Mouse (Mus musculus): ENCODE results near the gene Eef1akmt4. TPM values are rescaled to one million over a fixed set of nuclear protein-coding genes. Genes with fewer than 3 reads are reported as not detected.

Gene Eef1akmt4
- 1 to 10 TPM; 5.2 to 5.4 TPM for total RNA-seq (2021)

- DNase-seq, result peak; percentile 88
Observed at GRCm38 (mm10) chr16:20611357-20612227, at the start of gene Eef1akmt4, which contains the start of the genes Gm49333 and Alg3. Eef1akmt4 (plus strand) TSS chr16:20611593. Gm49333 (plus strand) TSS chr16:20611610. Alg3 (minus strand) TSS chr16:20611735.

DNA sequence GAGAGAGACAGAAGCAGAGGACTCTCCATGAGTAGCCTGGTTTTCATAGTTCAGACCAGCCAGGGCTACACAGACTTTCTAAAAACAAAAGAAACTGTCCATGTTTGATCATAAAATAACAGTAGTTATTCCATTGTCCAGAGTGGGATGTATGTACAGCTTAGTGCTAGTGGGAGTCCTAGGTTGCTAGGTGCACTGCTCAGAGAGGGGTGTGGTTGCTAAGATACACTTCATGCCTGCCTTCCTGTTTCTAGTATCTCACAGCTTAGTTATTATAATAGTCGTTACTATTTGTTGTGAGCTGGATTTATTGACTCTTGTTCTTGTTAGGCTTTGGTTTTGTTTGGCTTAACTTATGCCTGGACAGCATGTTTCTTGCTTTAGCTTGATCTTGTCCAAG lies 46.3 kb upstream of the Eef1akmt4 start:
- no peak for DNase-seq

- no peak for DNase-seq
Observed at GRCm38 (mm10) chr16:20589366-20589938, 21.9 kb upstream of the Eef1akmt4 start, which contains the start of gene Vwa5b2. Vwa5b2 (plus strand) TSS chr16:20589471.

DNA sequence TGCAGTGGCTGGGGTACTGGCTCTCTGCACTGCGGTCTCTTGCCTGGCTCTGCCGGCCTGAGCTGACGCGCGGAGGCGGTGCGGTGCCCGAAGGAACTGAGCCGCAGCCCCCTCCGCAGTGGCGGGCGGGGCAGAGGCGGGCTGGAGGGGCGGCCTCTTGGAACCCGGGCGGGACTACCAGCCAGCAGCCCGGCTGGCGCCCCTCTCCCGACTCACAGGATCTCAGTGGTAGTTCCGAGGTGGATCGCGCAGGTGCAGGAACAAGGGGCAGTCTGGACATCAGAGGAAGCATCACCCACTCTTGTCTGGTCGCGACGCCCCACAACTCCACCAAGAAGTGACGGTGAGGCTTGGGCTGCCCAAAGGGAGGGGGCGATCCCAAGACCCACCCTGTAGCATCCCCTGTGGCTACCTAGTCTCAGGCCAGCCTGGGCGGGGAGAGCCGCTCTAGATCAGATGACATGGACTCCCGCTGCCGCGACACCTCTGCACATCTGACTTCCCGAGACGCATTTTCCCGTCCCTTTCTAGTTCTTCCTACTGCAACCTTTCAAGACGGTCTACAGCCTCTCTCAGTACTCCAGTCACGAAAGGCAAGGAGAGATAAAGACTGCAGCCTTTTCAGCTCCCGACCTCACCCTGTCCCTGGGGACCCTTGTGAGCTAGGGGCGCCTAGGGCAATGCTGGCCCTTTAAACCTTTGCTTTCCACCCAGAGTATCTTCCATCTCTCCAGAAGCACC lies 21.3 kb upstream of the Eef1akmt4 start:
- peak; percentile 21 for DNase-seq

DNA sequence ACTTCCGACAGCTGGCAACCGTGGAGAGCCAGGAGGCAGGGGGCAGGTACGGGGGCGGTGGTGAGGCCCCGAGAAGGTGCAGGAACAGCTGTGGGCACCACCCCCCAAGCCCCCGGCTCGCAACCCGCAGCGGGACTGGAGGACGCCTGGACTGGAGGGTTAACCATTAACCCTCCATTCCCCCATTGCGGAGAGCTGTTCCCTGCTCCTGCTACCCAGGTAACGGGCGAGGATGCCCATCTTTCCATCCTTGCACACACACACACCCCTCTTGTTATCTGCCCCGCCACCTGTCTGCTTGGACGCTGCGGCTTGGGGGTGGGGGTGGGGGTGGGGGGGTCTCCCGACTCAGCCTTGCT lies 20.7 kb upstream of the Eef1akmt4 start:
- DNase-seq, result no peak

DNA sequence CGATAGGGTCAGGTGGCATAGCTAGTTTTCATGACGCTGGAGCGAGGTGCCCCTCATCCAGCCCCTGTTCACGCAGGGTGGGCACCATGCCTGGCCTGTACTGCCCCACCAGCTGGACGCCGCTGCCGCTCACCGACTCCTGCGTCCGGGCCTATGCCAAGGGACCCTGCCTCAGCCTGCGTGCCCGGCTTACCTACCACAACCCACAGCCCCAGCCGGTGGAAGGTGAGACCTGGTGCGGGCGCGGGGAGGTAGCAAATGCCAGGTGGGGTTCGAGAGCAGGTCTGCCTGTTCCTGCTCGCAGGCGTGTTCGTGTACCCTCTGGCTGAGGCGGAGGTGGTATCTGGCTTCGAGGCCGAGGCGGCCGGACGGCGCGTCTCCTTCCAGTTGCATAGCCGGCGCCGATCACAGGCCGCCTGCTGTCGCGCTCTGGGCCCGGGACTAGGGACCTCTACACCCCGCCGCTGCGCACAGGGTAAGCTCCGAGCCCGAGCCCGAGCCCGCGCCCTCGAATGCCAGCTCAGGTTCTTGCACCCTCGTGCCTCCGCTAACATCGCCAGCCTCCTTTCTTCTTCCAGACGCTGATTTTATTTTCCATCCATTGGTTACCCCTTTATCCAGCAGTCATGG lies 20.2 kb upstream of the Eef1akmt4 start:
- no peak for DNase-seq

GRCm38 (mm10) chr16:20595060-20595673 lies 16.2 kb upstream of the Eef1akmt4 start:
- no peak for DNase-seq

DNA sequence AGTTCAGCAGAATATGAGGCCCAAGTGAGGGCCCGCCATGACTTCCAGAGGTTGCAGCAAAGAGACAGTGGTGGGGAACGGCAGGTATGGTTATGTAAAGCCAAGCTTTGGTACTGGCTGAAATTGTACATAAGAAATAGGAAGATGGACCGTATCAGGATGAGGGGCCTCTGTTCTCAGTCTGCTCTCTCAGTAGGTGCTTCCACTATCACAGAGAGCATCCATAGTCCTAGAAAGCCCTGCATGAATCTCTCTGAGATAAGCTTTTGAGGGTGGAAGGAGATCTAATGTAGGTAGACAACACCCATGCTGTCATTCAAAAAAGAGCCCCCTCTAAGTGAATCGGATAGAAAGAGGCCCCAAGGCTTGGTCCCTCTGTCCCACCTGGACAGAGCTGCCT lies 15.7 kb upstream of the Eef1akmt4 start:
- DNase-seq, result no peak

DNA sequence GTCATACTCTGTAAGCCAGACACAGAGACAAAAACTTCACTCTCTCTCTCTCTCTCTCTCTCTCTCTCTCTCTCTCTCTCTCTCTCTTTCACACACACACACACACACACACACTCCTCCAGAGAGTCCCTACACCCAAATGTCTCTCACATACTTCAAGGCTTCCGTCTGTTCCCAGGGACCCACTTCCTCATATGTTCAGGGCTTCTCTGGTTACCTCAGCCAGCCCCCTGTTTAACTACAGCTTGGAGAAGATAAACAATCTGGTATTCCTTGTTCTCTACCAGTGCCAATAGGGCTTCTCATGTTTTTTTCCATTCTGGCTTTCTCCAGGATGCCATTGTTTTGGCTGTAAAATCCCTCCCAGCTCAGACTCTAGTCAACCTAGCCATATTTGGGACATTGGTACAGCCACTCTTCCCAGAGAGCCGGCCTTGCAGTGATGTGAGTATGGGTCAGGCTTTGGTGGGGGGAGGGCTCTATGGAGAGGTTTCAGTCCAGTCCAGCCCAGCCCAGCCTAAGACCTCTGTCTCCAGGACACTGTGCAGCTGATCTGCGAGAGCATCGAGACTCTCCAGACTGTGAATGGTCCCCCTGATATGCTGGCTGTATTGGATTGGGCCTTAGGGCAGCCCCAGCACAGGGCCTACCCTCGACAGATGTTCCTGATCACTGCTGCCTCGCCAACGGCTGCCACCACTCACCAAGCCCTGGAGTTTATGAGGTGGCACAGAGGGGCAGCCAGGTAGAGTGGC lies 14.5 kb upstream of the Eef1akmt4 start:
- DNase-seq, result no peak

DNA sequence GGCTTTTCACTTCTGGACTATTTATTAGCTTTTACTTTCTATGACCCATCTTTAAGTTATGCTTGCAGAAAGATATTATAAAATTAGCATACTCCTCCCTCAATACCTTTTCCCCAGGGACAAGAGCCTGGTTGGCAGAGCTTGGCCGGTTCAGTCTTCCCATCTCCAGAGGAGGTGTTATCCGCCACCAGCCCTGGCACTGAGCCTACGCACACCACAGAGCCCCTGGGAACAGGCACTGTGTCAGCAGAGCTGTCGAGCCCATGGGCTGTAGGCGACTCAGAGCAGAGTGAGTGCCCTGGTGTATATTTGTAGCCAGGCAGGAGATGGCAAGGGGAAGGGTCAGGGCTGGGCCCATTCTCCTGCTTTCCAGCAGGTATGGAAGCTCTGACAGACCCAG lies 10.9 kb upstream of the Eef1akmt4 start:
- DNase-seq, result no peak

DNA sequence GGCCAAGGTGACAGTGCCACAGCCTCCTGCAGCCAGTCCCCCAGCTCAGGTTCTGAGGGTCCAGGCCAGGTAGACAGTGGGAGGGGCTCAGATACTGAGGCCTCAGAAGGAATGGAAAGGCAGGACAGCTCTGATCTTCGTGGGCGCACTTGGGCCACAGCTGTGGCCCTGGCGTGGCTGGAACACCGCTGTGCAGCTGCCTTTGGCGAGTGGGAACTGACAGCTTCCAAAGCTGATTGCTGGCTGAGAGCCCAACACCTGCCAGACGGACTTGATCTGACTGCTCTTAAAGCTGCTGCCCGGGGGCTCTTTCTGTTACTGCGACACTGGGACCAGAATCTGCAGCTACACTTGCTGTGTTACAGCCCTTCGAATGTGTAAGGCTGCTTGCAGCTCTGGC lies 6.7 kb upstream of the Eef1akmt4 start:
- DNase-seq, result no peak

DNA sequence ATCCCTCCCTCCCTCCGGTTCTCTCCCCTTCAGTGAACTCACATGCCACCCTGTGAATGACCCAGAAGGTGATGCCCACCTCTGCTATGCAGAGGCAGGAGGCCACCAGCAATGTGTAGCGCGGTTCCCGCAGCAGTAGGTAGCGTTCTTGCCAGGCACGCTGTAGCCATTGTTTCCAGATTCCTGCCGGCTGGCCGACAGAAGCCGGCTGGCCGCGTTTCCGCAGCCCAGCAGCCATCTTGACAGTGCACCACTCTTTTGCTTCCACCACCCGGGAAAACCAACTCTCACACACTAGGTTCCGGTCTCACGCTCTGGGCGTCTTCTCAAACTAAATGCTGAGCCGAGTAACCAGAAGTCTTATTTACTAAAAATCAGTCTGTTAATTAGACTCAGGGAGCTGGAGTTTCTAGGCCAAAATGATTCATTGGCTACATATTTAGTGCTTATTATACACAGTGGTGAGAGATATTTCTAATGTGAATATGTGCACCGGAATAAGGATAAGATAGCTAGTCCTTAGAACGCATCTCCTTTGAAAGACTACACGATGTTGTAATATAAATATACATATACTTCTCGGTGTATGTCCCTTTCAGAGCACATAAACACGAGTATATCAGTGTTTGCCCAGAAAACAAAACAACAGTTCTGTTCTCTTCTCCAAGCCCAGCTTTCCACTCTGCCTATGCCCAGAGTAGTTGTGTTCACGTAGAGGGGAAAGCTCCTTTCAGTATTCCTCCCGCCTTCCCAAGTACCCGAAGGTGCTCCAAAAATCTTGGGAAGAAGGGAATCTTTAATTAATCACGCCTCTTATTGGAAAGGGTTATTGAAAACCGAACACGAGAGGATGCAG lies 664 bp upstream of the Eef1akmt4 start:
- peak; percentile 82 for DNase-seq

GRCm38 (mm10) chr16:20619541-20620398 lies 8.4 kb downstream of the Eef1akmt4 start:
- peak; percentile 48 for DNase-seq

GRCm38 (mm10) chr16:20620399-20620735 lies 9.0 kb downstream of the Eef1akmt4 start:
- DNase-seq, result no peak

DNA sequence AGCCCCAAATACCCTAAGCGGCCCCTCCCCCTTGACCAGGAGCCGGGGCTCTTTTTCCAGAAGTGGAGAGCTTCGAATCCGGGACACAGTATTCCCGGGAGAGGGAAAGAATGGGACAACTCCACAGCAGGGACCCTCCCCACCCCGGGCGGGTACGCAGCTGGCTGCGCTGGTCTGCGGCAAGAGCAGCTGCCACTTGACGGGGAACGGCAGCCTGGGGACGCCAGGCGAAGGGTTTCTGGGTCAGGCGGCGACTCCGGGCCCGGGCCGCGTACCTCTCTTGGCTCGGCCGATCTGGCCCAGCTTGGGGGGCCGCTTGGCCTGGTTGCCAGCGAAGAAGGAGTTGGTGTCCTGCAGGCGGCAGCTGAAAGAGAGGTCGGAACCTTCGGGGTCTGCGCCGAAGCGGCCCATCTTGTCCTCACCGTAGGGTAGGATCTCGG lies 9.4 kb downstream of the Eef1akmt4 start:
- peak; percentile 36 for DNase-seq

DNA sequence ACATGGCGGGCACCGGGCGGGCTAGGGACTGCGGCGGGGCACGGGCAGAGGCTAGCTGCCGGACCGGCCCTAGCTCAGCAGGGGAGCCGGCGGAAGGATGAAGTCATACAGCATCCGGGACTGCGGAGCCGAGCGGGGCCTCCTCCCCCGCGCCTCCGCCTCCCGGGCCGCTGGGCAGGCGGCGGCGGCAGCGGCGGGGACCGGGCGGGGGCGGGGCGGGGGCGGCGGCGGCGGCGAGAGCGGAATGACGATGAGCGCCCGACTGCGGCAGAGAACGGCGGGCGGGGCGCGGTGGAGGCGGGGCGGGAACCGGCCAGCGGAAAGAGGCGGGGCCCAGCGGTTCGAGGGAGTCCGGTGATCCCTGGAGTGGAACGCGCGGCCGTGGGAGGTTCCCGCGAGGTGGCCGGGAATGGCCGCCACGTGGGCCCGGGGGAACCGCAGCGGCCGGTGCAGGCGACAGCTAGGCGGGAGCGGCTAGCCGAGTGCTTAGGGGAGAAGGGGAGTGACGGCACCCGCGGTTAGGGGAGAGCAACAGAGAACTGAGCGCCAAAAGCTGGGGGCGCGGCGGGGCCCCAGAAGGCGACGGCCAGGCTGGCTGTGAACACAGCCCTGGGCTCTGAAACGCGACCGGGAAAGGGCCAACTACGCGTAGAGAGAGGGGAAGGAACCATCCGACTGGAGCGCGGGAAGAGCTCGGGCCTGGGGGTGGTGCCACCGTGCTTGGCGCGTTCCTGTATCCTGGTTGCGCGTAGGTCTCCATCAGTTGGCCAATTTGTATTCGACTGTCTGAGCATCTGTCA lies 10.0 kb downstream of the Eef1akmt4 start, which contains the start of gene Camk2n2:
Camk2n2 (minus strand) TSS at position 97 of the 800 bp plus-strand sequence.
- DNase-seq, result peak; percentile 58

- DNase-seq, result peak; percentile 49
Observed at GRCm38 (mm10) chr16:20621991-20622685, 10.7 kb downstream of the Eef1akmt4 start.

GRCm38 (mm10) chr16:20623211-20623610 lies 11.8 kb downstream of the Eef1akmt4 start:
- DNase-seq, result no peak
